Mouse (Mus musculus) embryonic facial prominence, embryonic 12.5 days (tissue): ENCODE data around the gene Vps29. TPM values are rescaled to one million over a fixed set of nuclear protein-coding genes. Genes with fewer than 3 reads are reported as not detected.

Experiments used
- ATAC-seq: fragments of 200-750 bp; cut with Nextera tagmentation; 2 replicates; pipeline ENCODE4 v1.8.0; 2017; ENCODE audit not compliant: insufficient number of reproducible peaks, insufficient read depth, low FRiP score, low TSS enrichment
- H3K27ac ChIP-seq: fragments of 300-500 bp; sonication (generic); 2 replicates; pipeline ENCODE4 v1.5.1; 2016; ENCODE audit warnings: mild to moderate bottlenecking
- H3K27me3 ChIP-seq: fragments of 300-500 bp; sonication (generic); 2 replicates; pipeline ENCODE4 v1.6.1; 2016; ENCODE audit warnings: mild to moderate bottlenecking, moderate library complexity
- H3K36me3 ChIP-seq: fragments of 300-500 bp; sonication (generic); 2 replicates; pipeline ENCODE4 v1.6.1; 2016; ENCODE audit warnings: mild to moderate bottlenecking
- H3K4me1 ChIP-seq: fragments of 300-500 bp; sonication (generic); 2 replicates; pipeline ENCODE4 v1.6.1; 2016
- H3K4me2 ChIP-seq: fragments of 300-500 bp; sonication (generic); replicated peaks from 2 replicates; pipeline ENCODE4 v1.6.1; 2016; ENCODE audit warnings: mild to moderate bottlenecking, moderate library complexity
- H3K4me3 ChIP-seq: fragments of 300-500 bp; sonication (generic); 2 replicates; pipeline ENCODE4 v1.5.1; 2016; ENCODE audit warnings: mild to moderate bottlenecking
- H3K9ac ChIP-seq: fragments of 300-500 bp; sonication (generic); 2 replicates; pipeline ENCODE4 v1.6.1; 2016; ENCODE audit warnings: mild to moderate bottlenecking, moderate library complexity
- H3K9me3 ChIP-seq: fragments of 300-500 bp; sonication (generic); 2 replicates; pipeline ENCODE4 v1.6.1; 2016; ENCODE audit warnings: mild to moderate bottlenecking, moderate library complexity
- WGBS: fragments of 180-500 bp; shearing (Covaris S2); methylation state at CpG from one replicate; pipeline ENCODE4 v1.1.7; 2016; 5-methylcytosine and 5-hydroxymethylcytosine counted together
- polyA plus RNA-seq: library from polyadenylated mRNA; unstranded; fragments of >200 nt; fragmentation: Nextera tagmentation; extraction: Ambion mirVana; gene quantifications from 2 replicates; pipeline ENCODE4 v1.2.1, GENCODE M21; 2016

The Vps29 gene
- polyA plus RNA-seq, 1 experiment from 2014 or later = 183 TPM

GRCm38 (mm10) chr5:122403362-122403761, 49.2 kb downstream of the Vps29 start:
- WGBS = 93% methylated on average over 12 of the region's 12 CpGs
- Histone ChIP-seq H3K9ac (no peak overlapping the region), H3K4me2 (no peak overlapping the region), H3K36me3 (peaks cover 76% of the 10 kb centered on the region), H3K27ac (no peak overlapping the region), H3K4me1 (no peaks in the 10 kb centered on the region), H3K27me3 (no peaks in the 10 kb centered on the region), H3K4me3 (no peak overlapping the region), H3K9me3 (no peaks in the 10 kb centered on the region)
- no peak for ATAC-seq

- WGBS = 97% methylated on average over 10 of the region's 10 CpGs
- Histone ChIP-seq H3K9ac (no peak overlapping the region), H3K4me2 (no peak overlapping the region), H3K4me1 (no peaks in the 10 kb centered on the region), H3K27ac (no peak overlapping the region), H3K9me3 (no peaks in the 10 kb centered on the region), H3K4me3 (no peak overlapping the region), H3K27me3 (no peaks in the 10 kb centered on the region), H3K36me3 (peaks cover 67% of the 10 kb centered on the region)
- ATAC-seq = no peak
These were observed 51.4 kb downstream of the Vps29 start for GRCm38 (mm10) chr5:122405537-122405936.

GRCm38 (mm10) chr5:122409692-122410645, 55.8 kb downstream of the Vps29 start:
- 84% methylated on average over 19 of the region's 19 CpGs for WGBS
- Histone ChIP-seq H3K27me3 (no peaks in the 10 kb centered on the region), H3K4me1 (no peaks in the 10 kb centered on the region), H3K9me3 (no peaks in the 10 kb centered on the region), H3K9ac (no peak overlapping the region), H3K27ac (no peak overlapping the region), H3K36me3 (peaks cover 34% of the 10 kb centered on the region), H3K4me2 (no peak overlapping the region), H3K4me3 (no peak overlapping the region)
- ATAC-seq = no peak

- H3K4me3 ChIP-seq = no peak overlapping the region
- no peak overlapping the region for H3K9ac ChIP-seq
- WGBS = 71% methylated on average over 5 of the region's 5 CpGs
- no peak overlapping the region for H3K4me2 ChIP-seq
- H3K9me3 ChIP-seq = no peaks in the 10 kb centered on the region
- H3K36me3 ChIP-seq = peaks cover 15% of the 10 kb centered on the region
- H3K4me1 ChIP-seq = no peaks in the 10 kb centered on the region
- no peaks in the 10 kb centered on the region for H3K27me3 ChIP-seq
- no peak overlapping the region for H3K27ac ChIP-seq
- no peak for ATAC-seq
These were observed 57.7 kb downstream of the Vps29 start for GRCm38 (mm10) chr5:122411892-122412291.

GRCm38 (mm10) chr5:122412826-122413225, 58.7 kb downstream of the Vps29 start:
- H3K27me3 ChIP-seq = no peaks in the 10 kb centered on the region
- H3K9ac ChIP-seq = no peak overlapping the region
- no peak for ATAC-seq
- H3K4me1 ChIP-seq = no peaks in the 10 kb centered on the region
- peaks cover 7% of the 10 kb centered on the region; the same call in 1 of the 2 replicates for H3K36me3 ChIP-seq
- H3K4me2 ChIP-seq = no peak overlapping the region
- no peak overlapping the region for H3K27ac ChIP-seq
- no peaks in the 10 kb centered on the region for H3K9me3 ChIP-seq
- WGBS = 58% methylated on average over 6 of the region's 6 CpGs
- H3K4me3 ChIP-seq = no peak overlapping the region

GRCm38 (mm10) chr5:122414351-122414750, 60.2 kb downstream of the Vps29 start:
- no peaks in the 10 kb centered on the region for H3K27me3 ChIP-seq
- no peak overlapping the region for H3K4me2 ChIP-seq
- no peak overlapping the region for H3K4me3 ChIP-seq
- H3K27ac ChIP-seq = no peak overlapping the region
- H3K9ac ChIP-seq = no peak overlapping the region
- H3K4me1 ChIP-seq = no peaks in the 10 kb centered on the region
- peaks cover 7% of the 10 kb centered on the region; the same call in 1 of the 2 replicates for H3K36me3 ChIP-seq
- WGBS = 92% methylated on average over 5 of the region's 5 CpGs
- no peak for ATAC-seq
- H3K9me3 ChIP-seq = no peaks in the 10 kb centered on the region

Other genes starting within 250 kb of the Vps29 start
- not detected in 2 replicates for gene Ccdc63, start 213.5 kb upstream of the Vps29 start, polyA plus RNA-seq
- gene Ppp1cc, start 196.1 kb upstream of the Vps29 start, polyA plus RNA-seq = 307 and 312 TPM in 2 replicates
- 11.7 and 13.0 TPM in 2 replicates for gene Hvcn1, start 147.6 kb upstream of the Vps29 start, polyA plus RNA-seq
- 5.9 and 6.5 TPM in 2 replicates for gene Tctn1, start 89.9 kb upstream of the Vps29 start, polyA plus RNA-seq
- 11.9 and 12.0 TPM in 2 replicates for gene Pptc7, start 70.0 kb upstream of the Vps29 start, polyA plus RNA-seq
- gene Rad9b, start 136 bp upstream of the Vps29 start, polyA plus RNA-seq = 17.1 and 18.7 TPM in 2 replicates
- gene Gpn3, start 17.5 kb downstream of the Vps29 start, polyA plus RNA-seq = 70.0 and 77.7 TPM in 2 replicates
- 90.5 and 99.6 TPM in 2 replicates for gene Fam216a, start 18.0 kb downstream of the Vps29 start, polyA plus RNA-seq
- 75.8 and 88.9 TPM in 2 replicates for gene Arpc3, start 37.5 kb downstream of the Vps29 start, polyA plus RNA-seq
- gene Anapc7, start 67.3 kb downstream of the Vps29 start, polyA plus RNA-seq = 56.1 and 58.0 TPM in 2 replicates
- gene Atp2a2, start 147.9 kb downstream of the Vps29 start, polyA plus RNA-seq = 51.3 and 51.5 TPM in 2 replicates